Mouse (Mus musculus): ENCODE measurements around the gene Cc2d1a. TPM values are rescaled to one million over a fixed set of nuclear protein-coding genes. Genes with fewer than 3 reads are reported as not detected.

Gene Cc2d1a
- total RNA-seq, 2 experiments from 2014 or later = 18.6 to 27.0 TPM

GRCm38 (mm10) chr8:84177405-84177804, 29.7 kb upstream of the Cc2d1a start:
- DNase-seq = no peak

DNA sequence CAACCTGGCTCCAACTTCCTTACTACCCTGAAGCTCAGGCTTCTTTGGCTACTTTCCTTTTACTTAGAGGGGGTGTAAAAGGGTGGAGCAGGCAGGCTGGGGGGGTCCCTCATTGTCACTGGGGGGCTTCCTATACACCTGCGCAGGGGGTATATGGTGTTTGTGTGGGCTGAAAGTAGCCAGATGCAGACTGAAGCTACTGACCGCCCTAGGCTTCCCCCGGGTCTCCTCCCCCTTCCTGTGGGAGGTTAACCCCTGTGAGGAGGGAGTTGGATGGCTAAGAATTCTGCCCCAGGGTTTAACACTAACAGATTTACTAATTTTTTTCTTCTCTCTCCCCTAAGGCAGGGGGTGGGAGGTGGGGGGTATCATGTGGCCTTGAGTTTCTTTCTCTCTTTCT, 28.8 kb upstream of the Cc2d1a start:
- no peak for DNase-seq

DNA sequence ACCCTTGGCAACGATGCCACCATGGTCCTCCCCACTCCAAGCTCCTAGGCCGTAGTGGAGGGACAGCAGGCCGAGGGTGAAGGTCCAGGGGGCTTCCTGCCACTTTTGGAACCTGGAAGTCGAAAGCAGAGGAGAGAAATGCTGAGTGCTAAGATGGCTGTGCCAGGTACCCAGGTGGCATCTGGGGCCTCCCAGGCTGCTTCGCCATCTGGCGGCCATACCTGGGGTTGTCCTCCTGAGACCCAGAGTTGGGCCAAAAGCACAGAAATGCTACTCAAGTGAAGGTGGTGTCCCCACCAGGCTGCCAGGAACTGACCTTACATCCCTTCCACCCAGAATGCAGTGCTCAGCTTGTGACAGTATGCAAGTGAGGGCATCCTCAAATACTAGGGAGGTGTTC, 26.1 kb upstream of the Cc2d1a start:
- no peak for DNase-seq

DNA sequence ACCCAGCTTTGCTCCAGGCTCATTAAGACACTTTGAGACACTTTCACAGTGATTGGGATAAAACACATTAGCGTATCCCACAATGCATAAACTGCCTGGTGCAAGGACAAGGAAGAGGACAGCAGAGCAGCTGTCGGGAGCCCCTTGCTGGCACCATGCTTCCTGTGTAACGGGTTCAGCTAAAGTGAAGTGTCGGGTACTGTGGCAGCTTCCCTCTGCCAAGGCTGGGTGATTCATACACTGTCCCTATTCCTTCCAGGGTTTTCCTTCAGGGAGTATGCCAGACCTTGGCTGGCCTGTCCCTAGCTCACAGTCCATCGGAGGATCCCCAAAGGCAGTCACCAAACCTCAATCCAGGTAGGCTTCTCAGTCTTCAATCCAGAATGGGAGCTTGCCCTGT, 22.4 kb upstream of the Cc2d1a start:
- peak; percentile 37 for DNase-seq

DNA sequence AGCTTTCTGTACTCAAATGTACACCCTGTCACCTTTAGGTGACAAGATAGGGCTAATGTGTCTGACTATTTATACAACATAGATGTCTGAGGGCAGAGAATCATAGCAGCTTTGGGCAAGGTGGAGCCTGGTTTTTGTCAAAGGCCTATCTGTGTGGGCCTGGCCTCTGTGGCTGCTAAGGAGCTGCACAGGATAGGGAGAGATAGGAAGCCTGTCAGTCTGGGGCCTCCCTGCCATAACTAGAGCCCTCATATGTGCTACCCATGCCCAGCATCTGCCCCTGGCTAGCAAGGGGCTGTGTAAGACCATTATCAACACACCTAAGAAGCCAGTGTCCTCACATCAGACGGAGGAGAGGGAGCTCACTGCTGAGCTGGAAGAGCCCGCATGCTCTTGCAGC, 20.0 kb upstream of the Cc2d1a start:
- DNase-seq = no peak

DNA sequence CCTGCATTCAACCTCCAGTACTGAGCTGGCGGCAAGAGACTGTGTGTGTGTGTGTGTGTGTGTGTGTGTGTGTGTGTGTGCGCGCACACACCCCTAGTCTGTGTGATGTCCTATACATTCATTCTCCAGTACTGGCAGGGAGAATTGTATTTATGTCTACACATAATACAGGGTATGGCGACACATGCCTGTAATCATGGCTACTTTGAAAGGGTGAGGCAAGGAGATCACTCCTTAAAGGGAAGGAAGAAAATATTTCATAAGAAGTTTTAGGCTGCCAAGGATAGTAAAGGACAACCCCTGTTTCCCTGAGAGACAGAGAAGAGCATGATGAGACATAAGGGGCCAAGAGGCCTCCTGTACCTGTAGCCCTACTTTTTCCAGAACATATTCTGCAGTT, 9.9 kb upstream of the Cc2d1a start:
- no peak for DNase-seq

- DNase-seq = no peak
Measured at GRCm38 (mm10) chr8:84149181-84149580, 1.4 kb upstream of the Cc2d1a start.

DNA sequence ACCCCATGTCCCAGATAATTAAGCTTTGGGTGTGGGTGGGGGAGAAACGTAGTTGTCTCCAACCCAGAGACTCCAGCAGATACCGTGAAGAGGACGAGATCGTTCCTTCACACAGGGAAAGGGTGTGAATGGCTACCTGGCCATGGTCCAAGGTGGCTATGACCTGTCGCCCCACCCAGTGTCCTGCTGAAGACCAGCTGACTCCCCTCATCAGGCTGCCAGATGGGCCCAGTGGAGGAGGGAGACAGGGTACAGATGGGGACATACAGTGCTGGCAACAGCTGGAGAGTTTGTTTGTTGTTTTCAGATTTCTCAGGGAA, 755 bp upstream of the Cc2d1a start:
- DNase-seq = no peak

- no peak for DNase-seq
Measured at GRCm38 (mm10) chr8:84147324-84147766, 391 bp downstream of the Cc2d1a start.

DNA sequence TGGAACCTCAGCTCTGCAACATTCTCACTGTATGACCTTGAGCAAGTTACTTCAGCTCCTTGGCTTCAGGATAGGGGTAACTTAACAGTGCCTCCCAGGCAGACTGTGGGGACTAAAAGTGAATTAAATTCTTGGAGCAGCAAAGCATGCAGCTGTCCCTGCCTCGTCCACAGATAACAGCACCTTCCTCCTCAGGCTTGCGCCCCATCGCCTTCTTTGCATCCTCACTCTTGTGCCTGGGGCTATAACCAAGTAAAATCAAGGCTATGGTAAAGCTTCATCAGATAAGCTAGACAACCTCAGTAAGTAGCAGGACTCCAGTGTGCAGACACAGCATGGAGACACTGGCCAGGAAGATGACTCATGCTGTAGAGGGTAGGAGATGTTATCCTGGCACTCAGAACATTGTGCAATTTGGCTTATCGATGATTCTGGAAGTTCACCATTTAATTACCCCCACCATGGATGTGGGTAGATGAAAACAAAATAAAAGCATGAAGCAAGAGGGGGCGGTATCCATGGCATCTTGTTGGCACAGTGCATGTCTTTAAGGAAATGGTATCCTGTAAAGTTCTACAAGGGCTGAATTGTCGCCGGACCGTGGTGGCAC, 3.0 kb downstream of the Cc2d1a start:
- DNase-seq = no peak

DNA sequence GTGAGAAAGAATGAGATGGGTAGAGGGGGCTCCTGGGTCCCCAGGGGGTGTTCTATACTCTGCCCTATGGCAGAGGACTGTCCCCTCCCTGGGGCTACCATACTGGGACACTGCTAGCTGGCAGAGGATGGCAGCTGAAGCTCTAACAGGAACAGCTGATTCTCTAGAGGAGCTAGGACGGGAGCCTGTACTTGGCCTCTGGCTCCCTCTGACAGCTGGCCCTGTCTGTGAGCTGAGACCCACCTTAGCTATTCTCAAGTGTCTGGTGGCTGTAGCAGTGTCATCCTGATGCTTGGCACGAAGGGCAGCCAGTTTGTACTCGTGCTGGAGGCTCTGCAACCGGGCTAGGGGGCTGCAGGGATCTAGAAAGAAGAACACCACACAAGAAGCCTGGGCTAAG, 6.9 kb downstream of the Cc2d1a start:
- no peak for DNase-seq

DNA sequence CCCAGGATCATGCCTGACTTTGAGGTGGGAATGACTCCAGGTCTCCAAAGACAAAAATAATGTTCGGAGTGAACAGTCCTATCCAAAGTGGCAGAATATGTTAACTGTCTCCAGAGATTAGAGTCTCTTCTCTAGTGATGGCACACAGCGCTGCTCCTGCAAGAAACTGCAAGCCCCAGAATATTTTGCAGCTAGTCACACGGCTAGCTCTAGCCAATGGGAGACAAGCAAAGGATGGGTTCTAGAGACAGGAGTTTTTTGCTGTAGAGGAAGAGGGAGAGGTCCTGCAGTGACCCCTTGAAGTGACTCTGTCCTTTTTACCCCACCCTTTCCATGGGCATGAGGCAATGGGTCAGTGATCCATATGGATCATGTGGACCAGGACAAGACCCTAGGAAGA, 9.9 kb downstream of the Cc2d1a start:
- no peak for DNase-seq

- DNase-seq = no peak
Measured at GRCm38 (mm10) chr8:84132225-84132624, 15.5 kb downstream of the Cc2d1a start.

GRCm38 (mm10) chr8:84130806-84131205, 16.9 kb downstream of the Cc2d1a start:
- DNase-seq = peak; percentile 37

GRCm38 (mm10) chr8:84128277-84128676, 19.5 kb downstream of the Cc2d1a start:
- DNase-seq = no peak

DNA sequence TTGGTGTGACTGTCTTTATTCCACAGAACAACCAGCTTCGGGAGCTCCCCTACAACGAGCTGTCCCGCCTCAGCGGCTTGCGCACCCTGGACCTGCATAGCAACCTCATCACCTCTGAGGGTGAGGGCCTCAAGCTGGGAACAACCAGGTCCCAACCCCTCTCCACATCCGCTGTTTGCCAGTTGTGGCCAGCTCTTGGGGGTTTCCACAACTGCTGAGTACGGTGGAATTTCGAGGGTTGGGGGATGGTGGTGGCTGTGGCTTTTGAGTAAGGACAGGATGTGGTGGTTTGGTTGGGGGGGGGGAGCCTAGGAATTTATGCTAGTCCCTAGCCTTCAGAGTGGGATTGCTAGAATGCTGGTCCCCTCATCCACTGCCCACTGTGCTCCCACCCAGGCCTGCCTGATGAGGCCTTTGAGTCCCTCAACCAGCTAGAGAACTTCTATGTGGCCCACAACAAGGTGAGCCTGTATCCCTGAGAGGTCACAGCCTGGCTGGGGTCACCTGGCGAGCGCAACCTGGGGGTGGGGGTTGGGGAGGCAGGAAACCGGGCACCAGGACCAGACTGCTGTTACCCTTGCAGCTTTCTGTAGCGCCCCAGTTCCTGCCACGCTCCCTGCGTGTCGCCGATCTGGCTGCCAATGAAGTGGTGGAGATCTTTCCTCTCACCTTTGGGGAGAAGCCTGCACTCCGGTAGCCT, 20.4 kb downstream of the Cc2d1a start:
- DNase-seq = no peak

DNA sequence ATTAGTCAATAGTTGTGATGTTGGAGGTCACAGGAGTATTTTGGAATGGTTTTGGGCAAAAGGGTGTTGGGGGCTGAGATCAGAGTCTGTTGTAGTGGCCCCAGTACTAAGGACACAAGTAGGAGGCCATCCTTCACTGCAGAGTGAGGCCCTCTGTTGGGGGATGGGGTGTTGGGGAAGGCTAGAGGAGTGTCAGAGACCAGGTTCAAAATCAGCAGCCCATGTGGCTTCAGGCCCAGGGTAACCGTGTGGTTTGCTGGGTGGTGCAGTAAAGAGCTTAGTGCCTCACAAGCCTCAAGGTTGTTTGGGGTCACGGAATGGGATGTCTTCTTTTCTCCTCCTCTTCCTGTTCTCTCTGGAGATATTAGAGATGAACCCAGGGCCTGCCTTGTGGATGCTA, 21.0 kb downstream of the Cc2d1a start:
- DNase-seq = no peak

GRCm38 (mm10) chr8:84125656-84126055, 22.1 kb downstream of the Cc2d1a start, which contains the start of gene Podnl1:
Gene Podnl1, plus strand, starts transcription at chr8:84125989.
- peak; percentile 57 for DNase-seq

DNA sequence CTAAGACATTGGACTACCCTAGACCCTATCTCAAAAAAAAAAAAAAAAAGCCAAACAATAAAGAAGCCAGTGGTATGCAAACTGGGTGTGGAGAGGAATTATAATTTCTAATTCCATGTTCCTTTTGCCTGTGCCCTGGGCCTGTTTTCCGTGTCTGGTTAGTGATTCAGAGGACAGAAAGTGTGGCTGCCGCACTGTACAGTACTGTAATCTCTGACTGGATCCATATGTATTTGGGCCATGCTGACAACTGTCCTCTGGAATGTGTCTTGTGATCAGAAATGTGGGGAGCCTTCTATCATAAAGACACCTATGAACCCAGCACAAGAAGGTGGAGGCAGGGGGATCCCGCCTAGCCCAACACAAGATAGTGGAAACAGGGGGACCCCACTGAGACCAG, 25.6 kb downstream of the Cc2d1a start:
- no peak for DNase-seq

GRCm38 (mm10) chr8:84115646-84116045, 32.1 kb downstream of the Cc2d1a start:
- DNase-seq = no peak

GRCm38 (mm10) chr8:84106216-84107040, 41.3 kb downstream of the Cc2d1a start:
- DNase-seq = no peak

- DNase-seq = no peak
Measured at GRCm38 (mm10) chr8:84105676-84106075, 42.1 kb downstream of the Cc2d1a start.

All from adrenal gland, postnatal 10 days (tissue).